Mouse (Mus musculus): ENCODE measurements around the gene Car14.
"Not testable (repeated sequence)": the region's sequence is repeated elsewhere in the genome, so short reads cannot be mapped to it uniquely, and the experiment has no call there.

Car14 gene

DNA sequence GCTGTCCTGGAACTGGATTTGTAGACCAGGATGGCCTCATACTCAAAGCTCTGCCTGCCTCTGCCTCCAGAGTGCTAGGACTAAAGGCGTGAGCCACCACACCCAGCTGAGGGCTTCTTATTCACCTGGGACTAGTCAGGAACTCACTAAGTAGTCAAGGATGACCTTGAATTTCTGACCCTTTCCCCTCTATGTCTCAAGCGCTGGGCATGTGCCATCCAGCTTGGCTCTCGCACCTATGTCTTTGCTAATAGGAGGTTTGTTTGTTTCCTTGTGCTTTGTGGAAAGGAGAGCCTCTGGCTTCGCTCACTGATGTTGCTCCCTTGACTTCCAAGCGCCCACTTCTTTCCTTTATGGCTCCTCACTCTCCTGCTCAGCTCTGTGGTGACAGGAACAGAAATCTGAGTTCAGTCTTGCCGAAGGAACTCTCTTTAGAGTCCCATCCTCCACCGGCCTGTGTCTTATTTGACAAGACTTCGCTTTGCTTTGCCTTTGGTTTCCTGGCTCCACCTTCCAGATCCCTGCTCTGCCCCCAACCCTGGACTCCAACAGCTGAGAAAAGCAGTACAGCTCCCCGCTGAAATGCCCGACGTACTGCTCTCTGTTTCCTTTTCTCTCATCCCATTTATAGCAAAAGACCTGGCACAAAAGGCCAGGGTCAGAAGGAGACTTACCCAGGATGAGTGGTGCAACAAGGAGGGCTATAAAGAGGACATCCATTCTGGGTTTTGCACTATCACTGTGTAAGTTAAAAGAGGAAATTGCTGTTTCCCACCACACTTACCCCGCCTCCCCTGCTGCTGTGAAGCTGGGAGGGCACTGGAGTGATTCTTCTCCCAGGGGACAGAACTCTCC, 13.1 kb downstream of the Car14 start, which contains the start of gene BC028528:
Gene BC028528 (minus strand): TSS at position 795 of the 855 bp plus-strand sequence.
- peak in 1 of 2 experiments; percentile 4 for DNase-seq

DNA sequence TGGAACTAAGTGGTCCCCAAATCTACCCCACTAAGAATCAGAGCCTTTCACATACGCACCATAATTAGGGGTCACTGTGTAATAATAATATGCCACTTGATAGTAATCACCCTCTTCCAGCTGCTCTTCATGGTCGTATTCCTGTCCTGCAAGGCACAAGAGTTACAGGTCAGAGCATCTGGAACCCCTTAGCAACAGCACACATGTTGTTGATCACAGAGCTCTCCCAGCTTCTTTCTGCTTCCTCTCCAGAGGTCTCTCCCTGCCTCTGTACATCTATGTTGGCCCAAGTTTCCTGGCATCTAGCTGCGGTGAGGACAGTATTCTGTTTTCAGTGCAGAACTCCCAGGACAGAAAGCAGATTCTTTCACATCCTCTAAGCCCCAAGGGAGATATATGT, 14.8 kb downstream of the Car14 start:
- no peak for DNase-seq

DNA sequence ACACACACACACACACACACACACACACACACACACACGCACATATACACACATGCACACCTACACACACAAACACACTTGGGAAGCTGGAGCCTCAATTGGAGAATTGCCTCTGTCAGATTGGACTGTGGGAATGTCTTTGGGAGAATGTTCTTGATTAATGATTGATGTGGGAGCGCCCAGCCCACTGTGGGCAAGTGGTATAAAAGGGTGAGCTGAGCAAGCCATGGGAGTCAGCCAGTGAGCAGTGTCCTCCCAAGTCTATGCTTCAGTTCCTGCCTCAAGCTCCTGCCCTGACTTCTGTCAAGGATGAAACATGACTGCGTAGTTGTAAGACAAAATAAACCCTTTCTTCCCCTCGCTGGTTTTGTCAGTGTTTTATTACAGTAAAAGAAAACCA, 16.9 kb downstream of the Car14 start:
- DNase-seq = no peak

DNA sequence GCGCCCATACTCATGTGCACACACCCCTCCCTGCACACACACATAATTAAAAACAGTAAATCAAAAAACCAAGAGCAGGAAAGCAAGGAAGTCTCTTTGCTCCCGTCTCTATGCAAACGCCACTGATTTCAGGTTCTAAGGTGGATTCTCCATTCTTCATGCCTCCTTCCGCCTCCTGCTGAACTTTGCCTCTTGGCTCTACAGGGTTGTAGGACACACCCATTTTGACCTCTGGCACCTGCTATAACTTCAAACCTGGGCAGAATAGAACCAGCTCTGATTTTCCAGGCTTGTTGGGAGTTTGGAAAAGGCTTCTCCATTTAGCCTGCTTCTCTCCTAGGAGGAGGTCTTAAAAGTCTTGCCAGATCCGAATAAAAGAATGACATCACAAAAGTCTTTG, 20.1 kb downstream of the Car14 start:
- no peak for DNase-seq

DNA sequence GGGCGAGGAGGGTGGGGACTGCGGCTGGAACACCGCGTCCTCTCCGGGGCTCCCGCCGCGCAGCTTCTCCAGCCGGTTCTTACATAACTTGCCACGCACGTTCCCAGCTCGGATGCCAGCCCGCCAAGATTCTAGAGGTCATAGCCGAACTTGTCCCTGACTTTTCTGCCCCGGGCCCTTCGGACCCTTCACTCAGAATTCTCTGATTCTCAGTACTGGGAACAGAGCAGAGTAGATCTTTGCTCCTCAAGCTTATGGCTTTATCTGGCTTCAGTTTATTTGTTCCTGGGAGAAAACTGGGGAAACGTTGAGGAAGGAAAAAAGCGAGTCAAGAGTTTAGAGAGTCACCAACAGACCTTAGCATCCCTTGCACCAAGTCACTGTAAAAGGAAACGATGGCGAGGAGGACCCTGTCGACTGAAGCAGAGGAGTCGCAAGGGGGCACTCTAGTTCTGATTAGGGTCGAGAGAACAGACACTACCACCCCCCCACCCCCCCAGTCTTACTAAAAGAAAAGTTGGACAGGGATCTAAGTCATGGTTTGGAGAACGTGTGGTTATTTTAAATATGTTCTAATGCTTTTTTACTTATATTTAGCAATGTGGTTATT, 21.6 kb downstream of the Car14 start:
- peak; percentile 66 to 74 for DNase-seq

DNA sequence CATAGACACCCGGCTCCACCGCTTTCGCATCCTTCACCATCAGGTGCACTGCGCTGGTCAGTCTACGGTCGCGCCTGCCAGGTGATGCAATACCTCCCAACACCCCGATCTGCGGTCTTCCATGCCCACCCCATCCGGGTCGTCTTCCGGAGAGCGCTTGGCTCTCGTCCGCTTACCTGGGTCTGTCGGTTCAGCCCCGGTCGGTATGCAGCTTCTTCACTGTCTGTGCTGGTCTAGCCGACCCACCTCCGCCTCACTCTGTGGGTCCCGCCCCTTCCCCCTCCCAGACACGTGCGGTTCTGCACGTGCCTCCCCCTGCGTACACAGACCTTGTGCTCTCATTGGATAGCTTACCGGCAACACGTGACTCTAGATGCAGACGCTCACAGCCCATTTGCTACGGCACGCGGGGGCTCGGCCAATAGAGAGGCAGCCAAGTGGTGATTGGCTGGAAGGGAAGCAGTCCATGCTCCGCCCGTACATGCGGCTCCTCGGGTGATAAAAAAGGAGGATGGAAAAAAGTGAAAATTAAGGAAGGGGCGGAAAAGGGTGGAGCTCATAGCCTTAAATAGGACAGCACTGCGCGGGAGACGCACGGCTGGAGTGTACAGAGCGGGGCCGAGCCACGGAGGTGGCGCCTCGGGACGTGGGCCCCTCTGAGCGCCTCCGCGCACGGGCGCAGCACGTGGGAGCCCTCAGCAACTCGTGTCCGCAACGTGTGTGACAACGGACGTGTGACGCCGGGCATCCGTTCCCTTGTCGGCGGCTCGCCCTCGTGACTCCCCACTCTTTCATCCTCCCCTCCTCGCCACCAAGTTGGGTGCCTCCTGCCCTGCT, 22.3 kb downstream of the Car14 start, which contains the start of gene Ciart:
Gene Ciart (minus strand): TSS at position 273 of the 837 bp plus-strand sequence.
- DNase-seq = peak; percentile 91 to 98

DNA sequence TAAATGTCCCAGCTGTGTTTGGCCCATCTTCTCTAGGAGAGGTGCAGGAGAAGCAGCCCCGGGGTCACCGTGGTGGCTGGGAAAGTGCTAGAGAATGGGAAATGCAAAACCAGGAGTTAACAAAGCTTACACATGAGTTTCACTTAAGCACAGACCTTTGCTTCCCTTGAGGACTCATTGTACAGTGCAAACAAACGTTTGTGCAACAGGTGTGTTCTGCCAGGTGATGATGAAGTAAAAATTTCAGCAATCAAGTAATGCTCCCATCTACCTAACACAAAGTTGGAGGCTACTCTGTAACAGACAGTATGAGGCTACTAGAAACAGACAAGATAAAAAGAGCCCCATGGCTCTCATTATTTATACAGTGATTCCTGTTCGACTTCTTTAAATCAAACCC, 25.4 kb downstream of the Car14 start:
- DNase-seq = no peak

DNA sequence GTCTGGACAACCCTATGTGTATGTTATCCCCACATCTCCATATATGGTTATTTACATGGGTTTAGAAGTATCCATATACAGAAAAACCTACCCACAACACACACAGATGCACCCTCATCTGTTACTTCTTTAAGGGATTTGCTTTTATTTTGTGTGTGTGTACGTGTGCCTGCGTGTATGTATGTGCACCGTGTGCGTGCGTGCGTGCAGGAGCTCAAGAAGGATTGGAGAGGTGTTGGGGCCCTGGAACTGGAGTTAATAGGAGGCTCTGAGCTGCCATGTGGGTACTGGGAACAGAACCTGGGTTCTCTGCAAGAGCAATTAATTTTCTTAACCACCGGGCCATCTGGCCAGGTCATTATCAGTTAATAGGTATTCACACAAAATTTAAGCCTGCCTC, 32.4 kb downstream of the Car14 start:
- no peak for DNase-seq

DNA sequence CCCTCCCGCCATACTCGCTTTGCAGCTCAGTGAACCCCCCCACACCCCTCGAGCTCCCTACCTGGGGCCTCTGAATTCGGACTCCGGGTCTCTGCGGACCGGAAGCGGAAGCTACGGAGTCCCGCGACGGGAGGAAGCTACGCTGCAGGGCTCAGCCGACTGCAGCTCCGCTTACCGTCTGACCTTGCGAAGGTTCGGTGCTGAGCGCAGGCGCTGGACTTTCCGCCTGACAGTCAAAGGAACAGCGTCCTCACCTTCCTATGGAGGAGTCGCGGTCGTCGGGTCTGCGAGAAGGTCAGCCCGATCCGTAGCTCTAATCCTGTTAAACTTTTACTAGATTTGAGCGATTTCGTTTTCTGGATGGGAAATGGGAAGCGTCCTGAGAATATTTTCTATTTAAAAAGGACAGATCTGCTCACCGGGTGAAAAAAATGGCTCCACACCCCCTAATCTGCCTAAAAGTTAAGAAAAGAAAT, 33.1 kb downstream of the Car14 start, which contains the start of gene Mrps21:
Gene Mrps21 (minus strand): TSS at position 128 of the 476 bp plus-strand sequence.
- DNase-seq = peak; percentile 85 to 88

DNA sequence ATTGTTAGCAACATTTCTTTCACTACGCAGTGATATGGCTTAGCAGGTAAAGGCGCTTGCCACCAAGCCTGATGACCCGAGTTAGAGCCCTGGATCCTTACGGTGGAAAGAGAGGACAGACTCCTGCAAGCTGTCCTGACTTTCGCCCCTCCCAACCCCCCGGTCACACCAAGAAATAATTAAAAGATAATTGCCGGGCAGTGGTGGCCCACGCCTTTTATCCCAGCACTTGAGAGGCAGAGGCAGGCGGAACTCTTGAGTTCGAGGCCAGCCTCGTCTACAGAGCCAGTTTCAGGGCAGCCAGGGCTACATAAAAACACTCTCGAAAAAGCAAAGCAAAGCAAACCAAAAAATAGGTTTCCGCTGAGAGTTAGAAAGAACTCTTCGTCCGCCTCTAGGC, 33.5 kb downstream of the Car14 start:
- no peak for DNase-seq

DNA sequence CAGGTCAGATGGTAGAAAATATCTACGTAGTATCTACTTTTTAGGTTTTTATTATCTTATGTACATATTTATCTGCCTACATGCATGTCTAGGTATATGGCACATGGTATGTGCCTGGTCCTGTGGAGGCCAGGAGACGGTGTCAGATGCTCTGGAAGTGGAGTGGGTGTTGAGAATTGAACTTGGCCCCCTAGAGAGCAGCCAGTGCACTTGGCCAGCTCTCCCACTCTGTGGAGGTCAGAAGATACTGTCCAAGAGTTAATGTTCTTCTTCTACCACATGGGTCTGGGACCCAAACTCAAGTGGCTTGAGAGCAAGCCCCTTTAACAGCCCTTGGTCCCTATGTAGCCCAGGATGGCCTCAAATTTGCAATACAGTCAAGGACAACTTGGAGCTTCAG, 37.1 kb downstream of the Car14 start:
- DNase-seq = no peak

DNA sequence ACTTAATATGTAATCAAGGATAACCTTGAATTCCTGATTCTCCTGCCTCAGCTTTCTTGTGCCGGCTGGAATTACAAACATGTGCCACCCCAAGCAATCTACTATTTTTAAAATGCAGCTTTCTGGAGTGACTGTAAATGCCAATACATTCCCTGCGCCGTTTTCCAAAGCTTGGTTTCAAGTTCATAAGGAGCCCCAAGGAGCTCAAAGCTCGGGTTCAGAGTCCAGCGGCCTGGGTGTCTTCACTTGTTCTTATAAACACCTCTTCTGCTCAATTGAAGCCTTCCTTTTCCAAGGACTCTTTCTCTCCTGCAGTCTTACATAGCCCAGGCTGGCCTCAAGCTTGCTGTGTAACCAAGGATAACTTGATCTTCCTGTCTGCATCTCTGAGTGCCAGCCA, 38.4 kb downstream of the Car14 start:
- DNase-seq = no peak

DNA sequence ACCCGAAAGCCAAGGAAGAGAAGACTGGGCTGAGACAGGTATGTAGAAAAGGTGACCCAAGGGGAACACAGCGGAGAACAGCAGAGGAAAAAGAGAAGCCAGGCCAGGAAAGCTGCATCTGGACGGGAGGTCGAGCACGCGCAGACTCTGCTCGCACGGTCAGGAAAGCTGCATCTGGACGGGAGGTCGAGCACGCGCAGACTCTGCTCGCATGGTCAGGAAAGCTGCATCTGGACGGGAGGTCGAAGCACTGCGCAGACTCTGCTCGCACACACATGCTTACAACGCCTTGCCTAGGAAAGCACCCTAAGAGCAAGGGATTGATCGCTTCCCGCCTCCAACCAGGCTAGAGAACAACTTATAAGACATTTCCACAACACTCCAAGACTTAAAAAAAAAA, 38.9 kb downstream of the Car14 start:
- DNase-seq = no peak

DNA sequence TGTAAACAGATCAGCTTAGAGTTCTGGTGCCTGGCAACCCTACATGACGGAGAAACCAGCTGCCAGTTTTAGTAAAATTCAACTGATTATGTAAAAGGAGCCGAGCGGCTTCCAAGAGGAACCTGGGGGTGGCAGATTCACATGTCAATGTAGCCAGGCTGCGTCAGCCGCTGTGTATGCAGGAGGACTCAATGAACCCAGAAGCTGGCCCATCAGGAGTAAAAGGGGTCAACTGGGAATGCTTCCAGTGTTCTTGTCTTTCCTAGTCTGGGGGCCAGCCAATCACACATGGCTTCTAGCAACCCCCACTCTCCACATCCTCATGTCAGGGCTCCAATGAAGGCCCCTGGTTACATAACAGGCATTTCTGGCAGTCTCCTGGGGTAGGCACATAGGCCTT, 39.4 kb downstream of the Car14 start:
- peak in 1 of 2 experiments; percentile 28 for DNase-seq

DNA sequence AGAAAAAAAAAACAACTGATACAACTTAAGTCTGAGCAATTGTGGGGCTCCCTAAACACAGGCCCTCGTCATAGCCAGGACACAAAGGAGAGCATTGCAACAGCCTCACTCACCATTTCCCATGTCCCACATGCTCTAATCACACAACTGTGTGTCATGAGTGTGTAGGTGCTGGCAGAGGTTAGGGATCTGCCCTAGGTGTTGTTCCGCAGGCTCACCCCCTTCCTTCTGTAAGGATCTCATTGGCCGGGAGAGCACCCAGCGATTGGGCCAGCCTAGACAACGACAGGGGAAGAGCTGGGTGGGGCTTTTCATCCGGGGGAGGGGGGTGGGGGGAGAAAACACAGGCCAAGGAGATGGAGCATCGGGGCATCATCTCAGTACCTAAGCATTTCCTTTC, 40.9 kb downstream of the Car14 start:
- DNase-seq = no peak

DNA sequence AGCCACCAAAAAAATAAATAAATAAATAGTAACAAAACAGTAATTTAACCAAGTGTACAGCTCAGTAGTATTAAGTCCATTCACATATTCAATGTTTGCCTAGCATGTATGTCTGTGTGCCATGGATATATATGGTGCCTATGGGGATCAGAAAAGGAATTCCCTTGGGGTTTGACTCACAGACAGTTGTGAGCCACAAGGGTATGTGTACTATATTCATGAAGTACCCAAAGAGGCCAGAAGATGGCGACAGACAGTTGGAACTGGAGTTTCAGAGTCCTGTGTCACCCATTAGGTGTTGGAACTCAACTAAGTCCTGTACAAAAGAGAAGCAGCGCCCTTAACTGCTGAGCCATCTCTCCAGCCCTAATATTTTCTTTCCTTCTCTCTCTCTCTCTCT, 42.7 kb downstream of the Car14 start:
- DNase-seq = peak; percentile 65 to 68

DNA sequence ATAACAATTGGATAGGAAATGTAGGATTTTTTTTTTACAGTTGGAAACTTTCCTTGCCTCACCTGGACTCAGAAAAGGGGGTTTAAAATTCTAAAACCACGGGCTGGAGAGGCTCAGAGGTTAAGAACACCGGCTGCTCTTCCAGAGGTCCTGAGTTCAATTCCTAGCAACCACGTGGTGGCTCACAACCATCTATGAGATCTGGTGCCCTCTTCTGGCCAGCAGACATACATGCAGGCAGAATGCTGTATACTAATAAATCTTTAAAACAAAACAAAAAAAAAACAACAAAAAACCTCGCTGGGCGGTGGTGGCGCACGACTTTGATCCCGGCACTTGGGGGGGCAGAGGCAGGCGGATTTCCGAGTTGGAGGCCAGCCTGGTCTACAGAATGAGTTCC, 43.3 kb downstream of the Car14 start:
- no peak for DNase-seq

DNA sequence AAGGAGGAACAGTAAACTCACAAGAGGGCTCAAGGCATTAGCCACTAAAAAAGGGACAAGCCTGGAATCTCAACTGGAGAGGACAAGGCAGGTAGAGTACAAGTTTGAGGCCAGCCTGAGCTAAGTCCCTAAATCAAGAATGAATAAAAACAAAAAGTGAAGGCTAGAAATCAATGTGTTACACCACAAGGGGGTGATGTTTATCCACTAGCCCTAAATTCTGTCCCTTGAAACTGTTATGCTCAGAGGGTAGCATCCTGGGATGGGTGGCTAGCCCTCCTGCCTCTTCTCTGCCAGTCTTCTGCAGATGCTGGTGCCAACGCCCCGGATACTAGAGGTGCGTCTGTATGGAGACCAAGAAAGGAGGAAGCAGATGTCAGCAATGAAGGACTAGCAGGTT, 44.2 kb downstream of the Car14 start:
- DNase-seq = no peak

DNA sequence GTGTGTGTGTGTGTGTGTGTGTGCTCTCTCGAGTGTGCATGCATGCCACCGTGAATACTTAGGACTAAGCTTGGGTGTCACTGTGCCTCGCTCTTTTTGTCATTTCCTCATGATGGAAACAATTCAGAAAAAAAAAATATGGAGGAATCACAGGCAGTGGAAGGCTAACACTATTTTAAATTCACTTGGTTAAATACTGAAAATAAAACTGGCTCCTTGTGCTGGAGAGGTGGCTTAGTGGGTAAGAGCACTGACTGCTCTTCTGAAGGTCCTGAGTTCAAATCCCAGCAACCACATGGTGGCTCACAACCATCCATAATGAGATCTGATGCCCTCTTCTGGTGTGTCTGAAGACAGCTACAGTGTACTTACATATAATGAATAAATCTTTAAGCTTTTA, 46.2 kb downstream of the Car14 start:
- DNase-seq = not testable (repeated sequence)

DNA sequence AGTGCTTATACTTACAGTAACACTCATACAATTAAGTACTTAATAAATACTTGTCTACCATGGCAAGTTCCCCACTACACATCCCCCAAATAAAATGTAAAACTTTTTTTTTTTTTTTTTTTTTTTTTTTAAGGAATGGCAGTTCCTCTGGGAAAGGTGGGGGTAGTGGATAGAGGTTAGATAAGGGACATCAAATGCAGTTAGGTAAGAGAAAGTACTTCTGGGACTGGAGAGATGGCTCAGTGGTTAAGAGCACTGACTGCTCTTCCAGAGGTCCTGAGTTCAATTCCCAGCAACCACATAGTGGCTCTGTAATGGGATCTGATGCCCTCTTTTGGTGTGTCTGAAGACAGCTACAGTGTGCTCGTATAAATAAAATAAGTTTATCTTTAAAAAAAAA, 47.4 kb downstream of the Car14 start:
- not testable (repeated sequence) for DNase-seq

DNA sequence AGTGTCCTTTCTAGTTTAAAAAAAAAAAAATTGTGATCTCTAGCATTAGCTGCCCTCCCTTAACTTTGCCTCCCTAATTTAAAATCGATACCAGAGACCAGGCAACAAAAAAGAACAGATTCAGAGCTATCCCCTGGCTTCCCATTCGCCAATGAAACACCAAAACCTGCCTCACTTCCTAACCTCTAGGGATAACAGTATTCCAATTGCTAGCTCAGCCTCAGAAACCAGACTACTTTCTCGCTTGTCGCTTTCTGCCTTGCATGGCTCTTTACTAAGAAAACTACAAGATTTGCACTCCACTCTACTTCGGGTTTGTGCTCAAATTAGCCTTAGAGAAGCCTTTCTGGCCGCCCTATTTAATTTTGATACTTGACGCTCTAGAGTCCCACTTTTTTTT, 48.4 kb downstream of the Car14 start:
- DNase-seq = no peak

DNA sequence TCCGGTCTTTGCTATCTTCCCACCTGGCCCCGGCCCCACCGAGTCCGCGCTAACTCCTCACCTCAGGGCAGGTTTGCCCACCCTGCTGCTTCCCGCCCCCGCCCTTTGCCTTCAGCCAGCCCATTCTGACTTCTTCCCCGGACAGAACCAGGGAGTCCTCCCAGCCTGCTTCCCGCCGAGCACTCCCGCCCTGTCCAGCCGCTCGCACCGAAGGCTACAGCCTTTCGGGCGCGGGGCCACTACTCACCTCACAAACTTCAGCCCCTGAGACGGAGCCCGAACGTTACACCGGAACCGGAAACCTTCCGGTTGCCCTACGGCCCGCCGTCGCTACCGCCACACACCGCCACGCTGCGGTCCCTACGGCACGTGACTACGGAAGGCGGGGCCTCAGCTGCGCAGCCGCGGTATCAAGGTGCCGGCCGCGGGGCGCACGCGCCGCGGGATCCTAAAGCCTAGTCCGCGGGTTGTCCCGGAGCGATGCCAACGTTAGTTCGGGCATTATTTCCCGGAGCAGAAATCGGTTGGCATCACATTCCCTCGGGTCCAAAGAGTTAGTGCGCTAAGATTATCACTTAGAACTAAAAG, 48.9 kb downstream of the Car14 start, which contains the start of gene Prpf3:
Gene Prpf3 (minus strand): TSS at position 384 of the 588 bp plus-strand sequence.
- DNase-seq = peak; percentile 94 to 96

DNA sequence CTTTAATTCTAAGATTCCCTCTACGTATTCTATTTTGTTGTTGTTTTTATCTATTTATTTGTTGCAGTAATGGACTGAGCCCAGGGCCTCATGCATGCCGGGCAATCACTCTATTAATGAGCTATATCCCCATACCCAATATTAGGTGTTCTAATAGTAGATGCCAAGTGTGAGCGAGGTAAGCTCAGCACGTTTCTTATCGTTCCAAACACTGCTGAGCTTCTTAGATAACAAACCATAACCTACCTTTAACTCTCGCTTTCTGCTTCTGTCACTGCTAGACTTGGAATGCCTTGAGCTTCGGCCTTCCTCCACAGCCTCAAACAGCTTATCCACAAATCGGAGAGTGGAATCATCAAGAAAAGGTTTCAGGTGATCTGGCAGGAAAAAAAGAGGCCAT, 53.2 kb downstream of the Car14 start:
- DNase-seq = no peak

Data from cerebellum, adult 18-20 months (tissue).